Mouse (Mus musculus): Measurements from ENCODE around the gene Cym.
A peak's percentile ranks its signal among the peaks of the same experiment; 100 is the strongest.

The Cym gene

GRCm38 (mm10) chr3:107169552-107169951, 52.0 kb downstream of the Cym start:
- DNase-seq (ENCODE audit: low read depth, low spot score), result peak; percentile 40

GRCm38 (mm10) chr3:107162741-107163140, 58.8 kb downstream of the Cym start:
- no peak for DNase-seq (ENCODE audit: low read depth, low spot score)

Data from skeletal muscle tissue, adult 2 months (tissue).